Mouse (Mus musculus) lung, embryonic 14.5 days (tissue): ENCODE measurements around the gene Spred3. TPM values are rescaled to one million over a fixed set of nuclear protein-coding genes. Genes with fewer than 3 reads are reported as not detected.

Source experiments
- ATAC-seq: fragments of 200-750 bp; cut with Nextera tagmentation; 2 replicates; pipeline ENCODE4 v1.8.0; 2017; ENCODE audit warnings: mild to moderate bottlenecking, moderate TSS enrichment, moderate library complexity; ENCODE audit not compliant: insufficient read depth
- DNase-seq: peaks from one replicate; pipeline ENCODE4 v3.0.0-alpha.2; 2015
- H3K27ac ChIP-seq: fragments of 300-500 bp; sonication (generic); 2 replicates; pipeline ENCODE4 v1.5.1; 2014; ENCODE audit warnings: low read depth, mild to moderate bottlenecking, moderate library complexity
- H3K27me3 ChIP-seq: fragments of 300-500 bp; sonication (generic); 2 replicates; pipeline ENCODE4 v1.6.1; 2014; ENCODE audit warnings: low read length, control low read depth; ENCODE audit not compliant: insufficient read depth
- H3K36me3 ChIP-seq: fragments of 300-500 bp; sonication (generic); 2 replicates; pipeline ENCODE4 v1.6.1; 2014; ENCODE audit warnings: control low read depth; ENCODE audit not compliant: insufficient read depth
- H3K4me1 ChIP-seq: fragments of 300-500 bp; sonication (generic); 2 replicates; pipeline ENCODE4 v1.6.1; 2014; ENCODE audit warnings: antibody characterized with exemption, control low read depth; ENCODE audit not compliant: insufficient read depth
- H3K4me2 ChIP-seq: fragments of 300-500 bp; sonication (generic); 2 replicates; pipeline ENCODE4 v1.6.1; 2014; ENCODE audit warnings: mild to moderate bottlenecking
- H3K4me3 ChIP-seq: fragments of 300-500 bp; sonication (generic); 2 replicates; pipeline ENCODE4 v1.5.1; 2014; ENCODE audit warnings: low read depth, low read length
- H3K9ac ChIP-seq: fragments of 300-500 bp; sonication (generic); 2 replicates; pipeline ENCODE4 v1.6.1; 2014
- H3K9me3 ChIP-seq: fragments of 300-500 bp; sonication (generic); 2 replicates; pipeline ENCODE4 v1.6.1; 2016; ENCODE audit warnings: low read depth, low read length, control low read depth
- CTCF ChIP-seq: IDR thresholded peaks from 2 replicates; pipeline ENCODE4 v1.5.1; 2016; ENCODE audit warnings: antibody characterized with exemption, low read depth
- WGBS: fragments of 180-500 bp; shearing (Covaris S2); extraction: QIAGEN DNeasy Blood & Tissue Kit; methylation state at CpG from one replicate; pipeline ENCODE4 v1.1.7; 2014; 5-methylcytosine and 5-hydroxymethylcytosine counted together
- polyA plus RNA-seq: library from polyadenylated mRNA; unstranded; fragments of >200 nt; fragmentation: Nextera tagmentation; extraction: Ambion mirVana; gene quantifications from 2 replicates; pipeline ENCODE4 v1.2.1, GENCODE M21; 2014

Gene Spred3
- polyA plus RNA-seq, 1 experiment from 2014 or later = 1.7 TPM

DNA sequence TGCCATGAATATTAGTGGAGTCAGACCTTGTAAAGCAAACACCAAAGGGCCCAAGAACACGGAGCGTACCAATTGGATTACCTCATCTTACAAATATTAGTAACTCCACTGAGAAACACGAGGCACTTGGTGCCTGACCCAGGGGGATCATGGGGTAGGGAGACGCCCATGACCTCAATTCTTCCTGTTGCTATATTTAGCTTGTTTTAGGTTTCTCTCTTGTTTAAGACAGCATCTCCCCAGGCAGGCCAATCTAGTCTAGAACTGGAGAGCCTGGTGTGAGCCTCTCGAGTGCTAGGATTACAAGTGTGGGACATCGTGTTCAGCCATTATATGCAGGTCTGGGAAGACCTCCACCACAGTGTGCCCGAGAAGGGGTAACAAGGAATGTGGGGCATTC, 9.1 kb upstream of the Spred3 start:
- peak; percentile 27 for DNase-seq
- TF ChIP-seq CTCF = no peak
- peak overlapping the region; percentile 85 for H3K4me2 ChIP-seq
- peak overlapping the region; percentile 83 for H3K4me3 ChIP-seq
- H3K27ac ChIP-seq = no peak overlapping the region
- no peaks in the 10 kb centered on the region for H3K9me3 ChIP-seq
- 31% methylated on average over 7 of the region's 7 CpGs for WGBS
- H3K36me3 ChIP-seq = peaks cover 37% of the 10 kb centered on the region
- peak overlapping the region; percentile 83 for H3K9ac ChIP-seq
- no peaks in the 10 kb centered on the region for H3K27me3 ChIP-seq
- ATAC-seq = no peak
- 0 out of 2 replicates have a peak, but pooled peaks cover 7% of the 10 kb centered on the region for H3K4me1 ChIP-seq

DNA sequence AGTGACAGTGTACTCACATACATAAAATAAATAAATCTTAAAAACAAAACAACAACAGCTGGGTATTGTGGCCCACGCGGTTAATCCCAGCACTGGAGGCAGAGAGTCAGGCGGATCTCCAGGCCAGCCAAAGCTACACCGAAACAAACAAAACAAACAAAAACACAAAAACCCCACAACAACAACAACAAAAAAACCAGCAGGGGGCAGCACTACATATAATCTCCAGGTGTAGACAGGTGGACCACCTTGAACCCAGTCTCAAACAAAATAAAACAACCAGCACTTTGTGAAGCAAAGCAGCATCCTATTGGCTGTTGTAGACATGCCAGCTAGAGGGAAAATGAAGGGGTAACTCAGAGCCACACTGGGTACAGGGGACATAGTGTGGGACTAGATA, 7.9 kb upstream of the Spred3 start:
- DNase-seq (no peak), ATAC-seq (no peak)
- WGBS = 87% methylated on average over 4 of the region's 4 CpGs
- TF ChIP-seq CTCF = peak; percentile 33
- H3K4me1 ChIP-seq = 0 out of 2 replicates have a peak, but pooled peaks cover 7% of the 10 kb centered on the region
- peaks cover 7% of the 10 kb centered on the region for H3K27me3 ChIP-seq
- no peak overlapping the region for H3K27ac ChIP-seq
- H3K9me3 ChIP-seq = no peaks in the 10 kb centered on the region
- no peak overlapping the region for H3K4me3 ChIP-seq
- no peak overlapping the region for H3K9ac ChIP-seq
- peaks cover 49% of the 10 kb centered on the region for H3K36me3 ChIP-seq
- peak overlapping the region; percentile 85 for H3K4me2 ChIP-seq

DNA sequence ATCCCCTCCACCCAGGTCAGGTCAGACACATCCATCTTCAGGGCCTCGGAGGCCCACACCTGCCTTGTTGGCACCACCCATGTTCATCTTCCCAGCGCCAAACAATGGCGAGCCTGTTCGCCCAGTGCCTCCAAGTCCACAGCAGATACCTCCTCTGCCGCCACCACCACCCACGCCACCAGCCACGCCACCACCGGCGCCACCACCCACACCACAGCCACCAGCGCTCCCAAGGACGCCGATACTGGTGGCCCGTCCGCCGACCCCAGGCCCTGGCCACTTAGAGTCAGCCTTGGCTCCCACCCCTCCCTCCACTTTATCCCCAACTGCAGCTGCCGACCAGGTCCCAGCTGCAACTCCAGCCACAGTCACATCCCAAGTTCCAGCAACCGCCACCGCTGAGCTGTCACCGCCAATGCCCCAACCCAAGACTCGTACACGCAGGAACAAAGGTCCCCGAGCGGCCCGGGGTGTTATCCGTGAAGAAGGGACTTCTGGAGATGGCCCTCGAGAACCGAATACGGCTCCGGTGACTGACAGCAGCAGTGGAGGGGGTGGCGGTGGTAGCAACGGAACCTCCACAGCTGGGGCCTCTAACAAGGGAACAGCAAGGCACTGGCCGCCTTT, 2.3 kb upstream of the Spred3 start:
- H3K9ac ChIP-seq = no peak overlapping the region
- ATAC-seq = no peak
- peaks cover 47% of the 10 kb centered on the region for H3K27me3 ChIP-seq
- no peaks in the 10 kb centered on the region for H3K9me3 ChIP-seq
- H3K4me3 ChIP-seq = peak overlapping the region; percentile 61; the same call in 1 of the 2 replicates
- WGBS = 29% methylated on average over 31 of the region's 32 CpGs
- peak overlapping the region; percentile 81; the same call in 1 of the 2 replicates for H3K4me2 ChIP-seq
- TF ChIP-seq CTCF = no peak
- no peak for DNase-seq
- peaks cover 49% of the 10 kb centered on the region for H3K36me3 ChIP-seq
- H3K4me1 ChIP-seq = peaks cover 11% of the 10 kb centered on the region; the same call in 1 of the 2 replicates
- no peak overlapping the region for H3K27ac ChIP-seq

DNA sequence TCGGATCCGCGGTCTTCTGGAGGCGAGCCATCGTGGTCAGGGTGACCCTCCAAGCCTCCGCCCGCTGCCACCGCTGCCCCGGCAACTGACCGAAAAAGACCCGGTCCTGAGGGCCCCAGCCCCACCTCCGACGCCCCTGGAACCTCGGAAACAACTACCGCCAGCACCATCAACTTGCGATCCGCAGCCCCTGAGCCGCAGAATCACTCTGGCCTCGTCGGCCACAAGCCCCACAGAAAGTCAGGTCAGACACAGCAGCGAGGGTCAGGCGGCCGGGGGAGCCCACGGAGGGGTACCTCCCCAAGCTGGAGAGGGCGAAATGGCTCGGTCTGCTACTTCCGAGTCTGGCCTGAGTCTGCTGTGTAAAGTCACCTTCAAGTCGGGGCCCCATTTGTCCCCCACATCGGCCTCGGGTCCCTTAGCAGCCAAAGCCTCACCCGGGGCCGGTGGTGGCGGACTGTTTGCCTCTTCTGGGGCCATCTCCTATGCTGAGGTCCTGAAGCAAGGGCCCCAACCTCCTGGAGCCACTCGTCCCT, 1.4 kb upstream of the Spred3 start:
- H3K4me2 ChIP-seq = peak overlapping the region; percentile 81
- no peak for DNase-seq
- H3K4me3 ChIP-seq = peak overlapping the region; percentile 61
- ATAC-seq = no peak
- 7% methylated on average over 34 of the region's 34 CpGs for WGBS
- no peaks in the 10 kb centered on the region for H3K9me3 ChIP-seq
- TF ChIP-seq CTCF = no peak
- H3K27me3 ChIP-seq = peaks cover 47% of the 10 kb centered on the region
- H3K9ac ChIP-seq = peak overlapping the region; percentile 30; the same call in 1 of the 2 replicates
- H3K4me1 ChIP-seq = peaks cover 11% of the 10 kb centered on the region; the same call in 1 of the 2 replicates
- H3K36me3 ChIP-seq = peaks cover 42% of the 10 kb centered on the region
- no peak overlapping the region for H3K27ac ChIP-seq

DNA sequence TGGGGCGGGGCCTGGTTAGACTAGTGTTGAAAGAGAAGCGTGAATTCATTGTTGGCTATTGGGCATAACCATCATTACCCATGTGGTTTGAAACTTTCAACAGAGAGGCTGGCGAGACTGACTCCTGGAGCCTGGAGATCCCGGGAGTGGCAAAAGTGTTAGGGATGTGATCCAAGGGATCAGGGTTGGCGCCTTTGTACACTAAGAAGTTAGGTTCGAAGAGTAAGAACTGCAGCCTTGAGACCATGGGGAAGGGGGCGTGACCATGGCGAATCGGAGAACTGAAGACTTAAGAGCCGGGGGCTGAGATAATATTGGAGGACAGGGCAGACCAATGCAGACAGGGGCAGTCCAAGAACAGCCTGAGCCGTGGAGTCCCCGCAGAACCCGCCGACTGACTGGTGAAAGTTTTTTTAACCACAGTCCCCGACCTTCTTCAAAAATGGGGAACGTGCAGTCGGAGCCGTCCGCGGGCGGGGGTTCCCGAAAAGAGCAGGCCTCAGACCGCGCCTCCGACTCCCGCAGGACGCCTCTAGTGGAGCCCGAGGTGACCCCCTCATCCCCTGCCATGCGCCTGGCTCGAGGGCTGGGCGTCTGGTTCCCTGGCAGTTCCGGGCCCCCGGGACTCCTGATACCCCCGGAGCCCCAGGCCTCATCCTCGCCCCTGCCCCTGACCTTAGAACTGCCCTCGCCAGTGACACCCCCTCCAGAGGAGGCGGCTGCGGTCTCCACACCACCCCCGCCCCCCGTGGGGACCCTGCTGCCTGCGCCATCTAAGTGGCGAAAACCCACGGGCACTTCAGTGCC, 747 bp upstream of the Spred3 start:
- no peak overlapping the region for H3K27ac ChIP-seq
- H3K4me1 ChIP-seq = peaks cover 11% of the 10 kb centered on the region; the same call in 1 of the 2 replicates
- DNase-seq (peak; percentile 41), ATAC-seq (peak; percentile 11; the same call in 1 of the 2 replicates)
- peak overlapping the region; percentile 30; the same call in 1 of the 2 replicates for H3K9ac ChIP-seq
- H3K27me3 ChIP-seq = peaks cover 47% of the 10 kb centered on the region
- TF ChIP-seq CTCF = no peak
- peaks cover 35% of the 10 kb centered on the region for H3K36me3 ChIP-seq
- no peaks in the 10 kb centered on the region for H3K9me3 ChIP-seq
- H3K4me2 ChIP-seq = peak overlapping the region; percentile 81
- 2% methylated on average over 43 of the region's 43 CpGs for WGBS
- H3K4me3 ChIP-seq = peak overlapping the region; percentile 61

DNA sequence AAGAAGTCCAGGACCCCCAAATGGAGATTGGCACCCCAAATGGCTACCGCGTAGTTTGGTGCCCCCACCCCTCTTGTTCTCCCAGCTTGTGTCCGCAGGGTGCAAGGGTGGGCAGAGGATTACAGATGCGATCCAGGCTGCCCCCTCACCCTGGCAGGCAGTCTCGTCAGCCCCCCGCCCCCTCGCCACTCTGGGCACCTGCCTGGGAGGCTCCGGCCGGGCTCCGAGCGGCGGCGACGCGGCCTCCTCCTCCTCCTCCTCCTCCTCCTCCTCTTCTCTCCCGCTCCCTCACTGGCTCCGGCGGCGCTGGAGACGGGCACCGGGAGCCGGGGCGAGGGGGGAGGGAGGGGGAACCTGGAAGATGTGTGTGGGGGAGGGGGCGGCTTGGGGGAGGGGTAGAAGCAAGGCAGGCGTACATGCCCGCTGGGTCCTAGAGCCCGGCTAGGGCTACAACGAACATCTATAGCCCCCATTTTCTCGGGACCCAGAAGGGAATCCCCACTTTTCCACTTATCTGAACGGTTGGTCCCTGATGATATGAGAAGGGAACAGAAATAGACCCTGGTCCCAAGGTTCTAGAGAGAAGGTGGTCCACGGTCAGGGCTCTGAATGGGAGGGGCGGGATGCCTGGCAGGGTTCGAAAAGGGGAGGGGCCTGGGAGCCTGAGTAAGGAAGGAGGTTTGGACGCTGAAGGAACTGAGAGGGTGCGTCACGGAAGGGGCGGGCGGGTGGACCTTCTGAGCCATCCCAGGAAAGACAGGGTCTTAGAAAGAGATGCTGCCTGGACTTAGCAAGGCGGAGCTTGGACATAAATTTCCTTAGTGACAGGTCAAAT, 763 bp downstream of the Spred3 start:
- DNase-seq (peak; percentile 84), ATAC-seq (peak; percentile 84)
- Histone ChIP-seq H3K27ac (peak overlapping the region; percentile 54; the same call in 1 of the 2 replicates), H3K4me2 (peak overlapping the region; percentile 81), H3K36me3 (peaks cover 20% of the 10 kb centered on the region), H3K27me3 (peaks cover 47% of the 10 kb centered on the region), H3K4me3 (peak overlapping the region; percentile 61), H3K9me3 (no peaks in the 10 kb centered on the region), H3K9ac (peak overlapping the region; percentile 50), H3K4me1 (peaks cover 11% of the 10 kb centered on the region; the same call in 1 of the 2 replicates)
- no peak for TF ChIP-seq CTCF
- 1% methylated on average over 32 of the region's 39 CpGs for WGBS
